Mouse (Mus musculus) regulatory T cell (primary cell): Measurements from ENCODE around the gene Slc25a26.
"Not testable (repeated sequence)": the region's sequence is repeated elsewhere in the genome, so short reads cannot be mapped to it uniquely, and the experiment has no call there.

Experiments used
- in situ Hi-C: fragments of 300-600 bp; cut with MboI, MseI; formaldehyde crosslinking; loops from one replicate; pipeline ENCODE4 v1.15.1; 2025; ENCODE audit warnings: high pct_unique_total_duplicates

Slc25a26 gene

GRCm38 (mm10) chr6:94550298-94550697 is 50.2 kb downstream of the Slc25a26 start:
- in situ Hi-C loops = no loop called here

GRCm38 (mm10) chr6:94550851-94551250 is 50.7 kb downstream of the Slc25a26 start:
- in situ Hi-C loops = no loop called here

DNA sequence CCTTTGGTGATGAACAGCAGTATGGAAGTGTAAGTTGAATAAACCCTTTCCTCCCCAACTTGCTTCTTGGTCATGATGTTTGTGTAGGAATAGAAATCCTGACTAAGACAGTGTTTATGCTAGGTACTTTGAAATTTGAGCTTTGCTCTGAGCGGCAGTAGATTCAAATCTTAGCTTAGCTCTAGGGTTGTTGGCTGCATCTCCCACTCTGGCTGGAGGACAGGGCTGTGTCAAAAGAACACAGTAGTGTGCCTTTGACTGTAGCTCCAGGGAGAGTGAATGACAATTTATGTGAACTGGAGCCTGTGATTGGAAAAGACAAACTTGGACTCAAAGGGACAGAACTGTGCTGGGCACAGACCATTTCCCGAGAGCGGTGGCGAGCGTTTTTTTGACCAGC is 53.0 kb downstream of the Slc25a26 start:
- in situ Hi-C loops = no loop called here

DNA sequence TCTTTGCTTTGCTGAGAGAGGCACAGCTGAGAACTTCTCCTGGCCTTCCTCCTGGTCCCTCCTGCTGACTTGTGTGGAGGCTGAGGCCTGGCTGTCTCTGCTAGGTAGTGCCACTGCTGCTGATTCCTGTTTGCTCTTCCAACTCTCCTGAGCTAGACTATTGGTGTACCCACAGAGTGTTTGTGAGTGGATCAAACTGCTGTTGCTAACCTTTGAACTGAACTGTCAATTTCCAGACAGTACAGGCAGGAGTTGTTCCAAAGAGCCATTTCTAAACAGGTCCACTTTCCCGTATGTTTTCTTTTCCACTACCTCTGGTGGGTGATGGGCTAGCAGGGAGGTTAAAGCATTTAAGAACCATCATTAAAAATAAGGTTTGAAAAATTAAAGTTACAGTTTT is 58.5 kb downstream of the Slc25a26 start:
- in situ Hi-C loops = not testable (repeated sequence)

DNA sequence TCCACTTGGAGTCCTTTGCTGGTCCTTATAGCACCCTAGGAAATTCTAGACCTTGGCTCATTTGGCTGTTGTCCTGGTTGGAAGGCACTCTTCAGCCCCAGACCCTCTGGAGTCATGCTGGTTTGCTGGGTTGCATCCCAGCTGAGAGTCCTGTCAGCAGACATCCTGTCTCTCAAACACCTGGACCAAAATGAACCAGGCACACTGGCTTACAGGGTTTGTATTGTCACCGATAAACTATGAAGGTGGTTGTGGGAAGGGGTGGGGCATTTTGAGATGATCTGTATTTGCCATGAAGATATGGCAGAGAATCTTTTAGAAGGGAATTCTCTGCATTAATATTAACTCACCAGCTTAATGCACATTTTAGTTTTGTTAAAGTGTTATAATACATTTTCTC is 60.8 kb downstream of the Slc25a26 start:
- in situ Hi-C loops = no loop called here

- in situ Hi-C loops = no loop called here
Measured at GRCm38 (mm10) chr6:94561346-94561745, 61.2 kb downstream of the Slc25a26 start.

DNA sequence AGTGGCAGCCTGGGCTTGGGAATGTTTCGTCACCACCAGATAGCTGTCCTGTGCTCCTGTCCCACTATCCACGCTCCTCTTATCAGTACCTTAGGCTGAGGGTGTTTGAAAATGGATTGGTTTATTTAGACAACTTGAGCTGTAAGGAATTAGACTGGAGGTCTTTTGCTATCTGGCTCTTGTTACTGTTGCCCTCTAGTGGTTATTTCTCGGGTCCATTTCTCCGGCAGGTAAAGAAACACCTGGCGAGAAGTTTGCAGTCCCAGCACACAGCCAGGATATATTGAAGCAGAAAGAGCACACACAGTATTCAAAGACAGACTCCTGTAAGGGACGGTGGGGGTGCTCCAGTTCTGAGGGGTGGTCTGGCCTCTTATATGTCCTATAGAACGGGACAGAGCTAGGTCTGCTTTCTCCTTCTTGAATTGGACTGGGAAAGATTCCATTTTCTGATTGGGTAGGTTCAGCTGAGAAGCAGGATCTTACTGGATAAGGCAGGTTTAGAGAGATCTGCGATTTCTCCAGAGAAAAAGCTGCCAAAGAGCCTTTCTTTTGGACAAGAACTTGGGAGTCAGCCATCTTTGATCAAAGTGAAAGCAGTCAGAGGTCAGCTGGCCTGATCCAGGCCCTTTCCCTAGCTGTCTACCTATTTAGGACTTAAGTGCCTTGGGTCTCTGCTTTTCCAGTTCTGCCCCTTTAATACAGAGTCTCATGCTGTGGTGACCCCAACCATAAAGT is 63.2 kb downstream of the Slc25a26 start:
- in situ Hi-C loops = no loop called here

GRCm38 (mm10) chr6:94565766-94566165 is 65.6 kb downstream of the Slc25a26 start:
- in situ Hi-C loops = no loop called here

GRCm38 (mm10) chr6:94568040-94568439 is 67.9 kb downstream of the Slc25a26 start:
- in situ Hi-C loops = no loop called here

- in situ Hi-C loops = no loop called here
Measured at GRCm38 (mm10) chr6:94575526-94576166, 75.5 kb downstream of the Slc25a26 start.

DNA sequence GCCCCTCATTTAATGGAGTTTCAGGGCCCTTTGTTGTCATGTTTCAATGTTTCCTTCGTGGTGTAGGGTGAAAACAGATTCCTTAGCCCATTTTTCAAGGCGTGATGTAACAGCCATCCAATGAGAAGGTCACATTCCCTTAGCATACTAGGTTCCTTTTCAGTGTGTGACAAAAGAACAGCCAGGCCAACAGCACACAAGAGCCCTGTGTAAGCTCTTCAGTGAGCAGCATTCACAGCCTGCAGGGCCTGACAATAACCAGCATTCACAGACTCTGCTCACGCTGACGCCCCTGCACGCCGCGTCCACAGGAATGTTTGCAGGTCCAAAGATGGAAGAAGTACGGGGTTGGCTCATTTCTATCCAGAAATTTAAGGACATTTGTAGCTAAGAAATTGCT is 77.9 kb downstream of the Slc25a26 start:
- in situ Hi-C loops = no loop called here

DNA sequence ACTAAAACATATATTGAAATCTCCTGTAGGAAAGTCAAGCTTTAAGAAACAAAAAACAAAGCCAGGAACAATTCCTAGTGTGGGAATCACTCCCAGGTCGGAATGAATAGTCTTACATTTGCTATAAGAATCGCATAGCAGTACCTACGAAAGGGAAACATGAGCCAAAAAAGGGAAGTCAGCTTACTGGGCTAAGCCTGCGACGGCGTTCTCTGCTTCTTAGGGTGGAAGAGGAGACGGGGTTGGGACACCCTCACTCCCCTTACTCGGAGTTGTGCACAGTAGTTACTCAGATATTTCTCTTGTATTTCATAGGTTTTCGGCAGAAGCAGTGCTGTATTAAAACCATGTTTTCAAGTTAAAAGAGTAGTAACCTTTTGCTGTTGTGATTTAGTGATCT is 81.9 kb downstream of the Slc25a26 start:
- in situ Hi-C loops = no loop called here

GRCm38 (mm10) chr6:94584147-94584695 is 84.1 kb downstream of the Slc25a26 start:
- in situ Hi-C loops = no loop called here

DNA sequence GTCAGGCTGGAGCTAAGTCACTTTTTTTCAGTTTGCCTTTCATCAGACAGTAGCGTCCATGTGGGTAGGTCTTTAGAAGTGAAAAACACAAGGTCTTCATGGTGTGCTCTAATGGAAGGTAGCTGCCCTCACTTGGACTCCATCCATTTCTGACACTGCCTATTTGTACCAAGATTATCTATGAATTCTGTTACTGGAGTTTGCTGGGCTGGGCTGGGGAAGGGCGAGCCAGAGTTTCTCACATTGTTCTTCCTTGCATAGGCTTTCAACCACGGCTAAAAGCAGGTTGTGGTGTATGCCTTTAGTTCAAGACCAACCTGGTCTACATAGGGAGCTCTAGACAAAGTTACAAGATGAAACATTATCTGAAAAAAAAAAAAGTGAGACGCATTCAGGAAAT is 84.8 kb downstream of the Slc25a26 start:
- in situ Hi-C loops = no loop called here

DNA sequence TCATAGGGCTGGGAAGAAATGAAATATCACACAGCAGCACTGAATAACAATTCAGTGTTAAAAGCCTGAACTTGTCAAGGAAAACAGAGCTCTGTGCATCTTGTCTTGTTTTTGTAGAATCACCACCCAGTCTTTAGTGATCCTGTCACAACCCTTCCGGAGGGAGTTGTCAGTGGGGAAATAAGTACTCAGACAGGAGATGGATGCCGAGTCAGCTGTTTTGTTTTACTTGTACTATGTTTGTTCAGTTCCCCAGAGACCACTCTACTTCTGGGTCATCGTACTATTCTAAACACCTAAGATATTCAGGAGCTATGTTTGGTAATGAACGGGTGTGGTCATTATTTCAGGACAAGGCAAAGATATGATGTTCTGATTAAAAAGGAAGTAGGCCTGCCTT is 88.2 kb downstream of the Slc25a26 start:
- in situ Hi-C loops = no loop called here

- in situ Hi-C loops = no loop called here
Measured at GRCm38 (mm10) chr6:94592243-94592642, 92.1 kb downstream of the Slc25a26 start.

DNA sequence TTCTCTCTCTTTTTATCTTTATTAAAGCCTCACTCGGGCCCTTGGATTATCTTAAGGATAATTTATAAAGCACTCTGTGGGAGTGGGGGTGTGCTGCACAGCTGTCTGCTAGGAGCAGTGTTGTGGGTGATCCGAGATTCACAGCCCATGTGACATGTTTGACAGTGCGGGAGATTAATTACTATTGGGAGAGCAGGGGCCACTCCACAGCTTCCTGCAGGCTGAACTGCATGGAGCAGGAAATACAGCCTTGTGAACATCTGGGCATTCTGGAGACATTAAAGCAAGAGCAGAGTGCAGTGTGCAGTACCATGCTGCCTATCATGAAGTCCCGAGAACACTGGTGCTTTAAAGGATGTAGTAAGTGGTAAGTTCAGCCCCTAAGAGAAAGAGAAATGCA is 92.6 kb downstream of the Slc25a26 start:
- in situ Hi-C loops = no loop called here

- in situ Hi-C loops = no loop called here
Measured at GRCm38 (mm10) chr6:94594096-94594665, 94.0 kb downstream of the Slc25a26 start.

DNA sequence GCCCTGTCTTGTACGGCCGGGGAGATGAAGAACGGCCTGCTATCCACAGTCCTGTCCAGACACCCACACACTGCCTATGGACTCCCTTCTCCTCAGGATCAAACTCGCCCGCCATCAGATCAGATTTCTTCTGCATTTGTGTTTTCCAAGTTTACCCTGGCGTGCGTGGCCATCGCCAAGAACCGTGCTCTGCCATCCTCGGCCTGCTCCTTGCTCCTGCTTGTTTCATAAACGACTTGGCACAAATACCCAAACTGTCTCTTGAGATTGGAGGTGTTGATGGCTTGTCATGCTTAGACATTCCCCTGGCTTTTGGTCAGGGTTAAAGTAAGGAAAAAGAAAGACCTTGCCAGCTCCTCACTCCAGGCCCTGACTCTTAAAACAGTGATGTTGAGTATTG is 94.6 kb downstream of the Slc25a26 start:
- in situ Hi-C loops = loop anchor here (5.0 kb wide), 1 partner anchor 72 kb away; no protein-coding TSS in a partner anchor

DNA sequence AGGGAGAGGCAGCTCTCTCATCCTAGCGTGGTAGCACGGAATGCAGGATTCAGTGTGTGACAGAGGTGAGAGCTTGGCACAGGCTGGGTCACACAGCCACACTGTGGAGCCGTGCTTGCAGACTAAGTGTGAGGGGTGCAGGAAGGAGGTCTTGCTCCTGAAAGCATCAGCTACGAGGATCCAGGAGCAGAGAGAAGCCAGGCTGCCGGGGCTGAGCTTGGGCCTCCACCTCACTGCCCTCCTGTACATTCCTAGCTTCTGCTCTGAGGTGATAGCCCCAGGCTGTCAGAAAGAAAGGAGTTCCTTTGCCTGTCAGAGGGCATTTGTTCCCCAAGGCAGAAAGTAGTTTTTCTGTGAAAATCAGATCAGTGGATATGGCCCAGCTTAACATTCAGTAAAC is 95.1 kb downstream of the Slc25a26 start:
- in situ Hi-C loops = loop anchor here (5.0 kb wide), 1 partner anchor 73 kb away; no protein-coding TSS in a partner anchor

DNA sequence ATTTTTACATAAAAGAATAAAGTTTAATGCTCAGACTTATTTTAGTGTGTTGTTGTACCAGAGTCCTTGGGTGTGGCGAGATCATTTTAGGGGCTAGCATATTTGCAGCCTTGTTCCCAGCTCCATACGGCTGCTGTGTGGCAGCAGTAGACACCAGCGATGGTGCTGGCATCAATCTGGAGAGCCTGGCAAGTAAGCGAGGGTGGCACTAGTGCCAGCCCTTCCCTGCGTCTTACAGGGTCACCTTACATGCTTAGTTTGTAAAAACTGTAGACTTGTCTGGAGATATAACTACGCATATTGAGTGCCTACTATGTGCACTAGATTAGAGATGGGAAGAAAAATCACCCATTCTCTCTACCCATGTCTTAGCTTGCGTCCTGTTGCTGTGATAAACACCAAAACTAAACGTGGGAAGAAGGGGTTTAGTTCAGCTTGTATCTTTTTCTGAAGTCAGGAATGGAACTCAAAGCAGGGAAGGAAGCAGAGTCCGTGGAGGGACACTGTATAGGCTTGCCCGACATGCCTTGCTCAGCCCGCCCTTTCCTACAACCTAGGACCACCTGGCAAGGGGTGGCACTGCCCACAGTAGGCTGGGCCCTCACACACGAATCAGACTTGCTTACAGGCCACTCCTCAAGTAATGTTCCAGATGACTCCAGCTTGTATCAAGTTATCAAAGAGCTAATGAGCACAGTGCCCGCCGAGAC is 96.1 kb downstream of the Slc25a26 start:
- in situ Hi-C loops = loop anchor here (5.0 kb wide), 1 partner anchor 74 kb away; no protein-coding TSS in a partner anchor
